Mouse (Mus musculus) liver, postnatal 0 days (tissue): ENCODE results near the gene Prr15l. TPM values are rescaled to one million over a fixed set of nuclear protein-coding genes. Genes with fewer than 3 reads are reported as not detected.

Source experiments
- ATAC-seq: fragments of 200-750 bp; cut with Nextera tagmentation; 2 replicates; pipeline ENCODE4 v1.8.0; 2017; ENCODE audit warnings: mild to moderate bottlenecking, moderate library complexity
- DNase-seq: peaks from one replicate; pipeline ENCODE4 v3.0.0-alpha.2; 2016
- H3K27ac ChIP-seq: fragments of 300-500 bp; sonication (generic); 2 replicates; pipeline ENCODE4 v1.5.1; 2014; ENCODE audit warnings: antibody characterized with exemption, moderate library complexity, mild to moderate bottlenecking, low read depth
- H3K27me3 ChIP-seq: fragments of 300-500 bp; sonication (generic); 2 replicates; pipeline ENCODE4 v1.6.1; 2014; ENCODE audit warnings: low read length, control low read depth, mixed read lengths; ENCODE audit not compliant: insufficient read depth
- H3K36me3 ChIP-seq: fragments of 300-500 bp; sonication (generic); replicated peaks from 2 replicates; pipeline ENCODE4 v1.6.1; 2014; ENCODE audit warnings: mild to moderate bottlenecking, control low read depth, low read length, moderate library complexity, mixed read lengths; ENCODE audit not compliant: insufficient read depth
- H3K4me1 ChIP-seq: fragments of 300-500 bp; sonication (generic); 2 replicates; pipeline ENCODE4 v1.6.1; 2014; ENCODE audit warnings: antibody characterized with exemption, mild to moderate bottlenecking, control low read depth; ENCODE audit not compliant: insufficient read depth
- H3K4me2 ChIP-seq: fragments of 300-500 bp; sonication (generic); 2 replicates; pipeline ENCODE4 v1.6.1; 2014; ENCODE audit warnings: low read depth, mild to moderate bottlenecking, low read length, moderate library complexity, mixed read lengths
- H3K4me3 ChIP-seq: fragments of 300-500 bp; sonication (generic); 2 replicates; pipeline ENCODE4 v1.5.1; 2014; ENCODE audit warnings: low read depth, low read length
- H3K9ac ChIP-seq: fragments of 300-500 bp; sonication (generic); replicated peaks from 2 replicates; pipeline ENCODE4 v1.6.1; 2014; ENCODE audit warnings: mild to moderate bottlenecking, moderate library complexity
- H3K9me3 ChIP-seq: fragments of 300-500 bp; sonication (generic); 2 replicates; pipeline ENCODE4 v1.6.1; 2016; ENCODE audit warnings: mild to moderate bottlenecking, control low read depth, low read length, mixed read lengths
- CTCF ChIP-seq: sonication (generic); IDR thresholded peaks from 2 replicates; pipeline ENCODE4 v1.5.1; 2016; ENCODE audit warnings: antibody characterized with exemption, low read depth
- EP300 ChIP-seq: IDR thresholded peaks from 2 replicates; pipeline ENCODE4 v1.6.1; 2016; ENCODE audit warnings: antibody characterized with exemption, low read depth, mild to moderate bottlenecking
- WGBS: fragments of 180-500 bp; shearing (Covaris S2); extraction: QIAGEN DNeasy Blood & Tissue Kit; methylation state at CpG from one replicate; pipeline ENCODE4 v1.1.7; 2014; ENCODE audit not compliant: insufficient replicate concordance; 5-methylcytosine and 5-hydroxymethylcytosine counted together
- polyA plus RNA-seq: library from polyadenylated mRNA; unstranded; fragments of >200 nt; fragmentation: Nextera tagmentation; extraction: Ambion mirVana; gene quantifications from 2 replicates; pipeline ENCODE4 v1.2.1, GENCODE M21; 2015

Prr15l gene
- polyA plus RNA-seq, 1 experiment from 2014 or later = 10.1 TPM

DNA sequence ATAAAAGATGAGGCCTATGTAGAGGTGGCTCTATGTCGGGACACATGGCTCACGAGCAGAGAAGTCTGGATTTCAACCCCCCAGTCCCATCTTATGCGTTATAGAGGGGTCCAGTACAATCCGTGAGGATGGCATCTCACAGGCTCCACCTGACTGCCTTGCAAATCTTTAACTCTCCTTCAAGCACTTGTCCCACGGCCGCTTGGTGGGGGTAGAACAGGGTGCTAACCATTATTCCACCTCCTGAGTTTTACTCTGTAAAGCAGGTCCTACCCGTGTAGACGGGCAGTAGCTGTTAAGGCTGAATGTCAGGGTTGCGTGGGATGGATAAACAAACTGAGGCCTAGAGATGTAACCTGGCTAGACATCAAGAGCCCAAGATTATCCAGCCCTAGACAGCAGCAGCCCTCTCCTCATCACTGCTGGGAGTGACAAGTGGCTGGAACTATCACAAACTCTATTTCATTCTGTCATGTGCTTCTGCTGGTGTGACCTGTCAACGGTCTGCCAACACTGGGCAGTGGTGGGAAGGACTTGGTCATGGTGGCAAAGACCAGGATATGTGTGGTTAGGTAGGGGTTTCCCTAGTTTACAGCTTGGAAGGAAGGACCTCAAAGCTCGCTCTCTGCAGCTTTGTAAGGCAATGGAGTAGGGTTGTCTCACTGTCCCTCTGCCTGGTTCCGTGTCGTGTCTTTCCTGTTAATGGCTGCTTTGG is 5.8 kb downstream of the Prr15l start:
- no peak for ATAC-seq
- Histone ChIP-seq H3K4me1 (peaks cover 42% of the 10 kb centered on the region), H3K9me3 (no peaks in the 10 kb centered on the region), H3K36me3 (peaks cover 8% of the 10 kb centered on the region), H3K9ac (no peak overlapping the region), H3K27me3 (no peaks in the 10 kb centered on the region), H3K4me2 (no peak overlapping the region), H3K27ac (peak overlapping the region; percentile 90), H3K4me3 (no peak overlapping the region)
- TF ChIP-seq EP300 = no peak
- no peak for TF ChIP-seq CTCF
- DNase-seq = no peak
- 81% methylated on average over 13 of the region's 13 CpGs for WGBS

- ATAC-seq (peak; percentile 84), DNase-seq (peak; percentile 86)
- H3K4me3 ChIP-seq = no peak overlapping the region
- WGBS = 23% methylated on average over 12 of the region's 12 CpGs
- TF ChIP-seq EP300 (no peak), CTCF (no peak)
- H3K9ac ChIP-seq = peak overlapping the region; percentile 46
- peak overlapping the region; percentile 90 for H3K27ac ChIP-seq
- peak overlapping the region; percentile 54 for H3K4me2 ChIP-seq
- no peaks in the 10 kb centered on the region for H3K27me3 ChIP-seq
- peaks cover 49% of the 10 kb centered on the region for H3K4me1 ChIP-seq
- peaks cover 20% of the 10 kb centered on the region for H3K36me3 ChIP-seq
- no peaks in the 10 kb centered on the region for H3K9me3 ChIP-seq
Observed at GRCm38 (mm10) chr11:96934921-96935356, 7.0 kb downstream of the Prr15l start.

- Histone ChIP-seq H3K9me3 (no peaks in the 10 kb centered on the region), H3K27me3 (no peaks in the 10 kb centered on the region), H3K9ac (no peak overlapping the region), H3K4me1 (peaks cover 51% of the 10 kb centered on the region), H3K36me3 (peaks cover 31% of the 10 kb centered on the region), H3K4me3 (no peak overlapping the region), H3K4me2 (no peak overlapping the region), H3K27ac (peak overlapping the region; percentile 90)
- DNase-seq (no peak), ATAC-seq (no peak)
- WGBS = 85% methylated on average over 9 of the region's 9 CpGs
- TF ChIP-seq CTCF (no peak), EP300 (no peak)
Observed at GRCm38 (mm10) chr11:96935872-96936650, 8.2 kb downstream of the Prr15l start.

DNA sequence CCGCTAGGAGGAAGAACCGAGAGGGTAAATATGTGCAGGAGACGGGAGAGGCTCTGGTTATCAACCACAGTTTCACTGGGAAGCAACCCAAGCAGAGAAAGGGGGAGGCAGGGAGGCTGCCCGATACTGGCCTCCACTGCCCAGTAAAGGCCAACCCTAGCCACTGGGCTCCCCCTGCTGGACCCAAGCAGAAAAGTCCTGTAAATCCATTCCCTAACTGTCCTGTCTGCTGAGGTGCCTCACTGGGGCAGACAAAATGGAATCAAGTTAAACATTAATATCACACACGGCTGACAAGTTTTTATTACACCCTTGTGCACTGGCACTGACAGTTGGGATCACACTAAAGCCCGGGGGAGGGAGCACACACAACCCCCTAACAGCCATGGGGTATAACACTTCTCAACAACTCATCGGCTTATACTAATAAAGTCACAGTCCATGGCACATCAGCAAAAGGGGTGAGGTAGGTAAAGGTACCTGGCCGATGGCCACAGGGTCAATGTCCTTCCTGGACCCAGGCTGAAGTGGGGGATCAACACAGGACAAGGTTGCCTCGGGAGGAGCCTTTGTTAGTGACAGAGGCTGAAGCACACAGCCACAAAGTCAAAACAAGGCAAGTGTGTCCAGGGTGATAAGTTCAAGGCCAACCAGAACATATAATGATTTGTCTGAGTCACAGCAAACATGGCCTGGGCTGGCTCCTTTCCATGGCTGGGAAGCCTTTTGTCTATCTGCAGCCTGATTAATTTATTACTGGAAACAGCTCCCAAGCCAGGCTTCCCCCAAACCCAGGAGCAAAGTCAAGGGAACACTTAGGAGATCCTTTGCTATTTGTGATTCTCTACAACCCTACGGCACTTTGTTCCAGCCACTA is 9.9 kb downstream of the Prr15l start:
- peak; percentile 75 for ATAC-seq
- peaks cover 42% of the 10 kb centered on the region for H3K36me3 ChIP-seq
- H3K4me3 ChIP-seq = no peak overlapping the region
- H3K27me3 ChIP-seq = no peaks in the 10 kb centered on the region
- peak overlapping the region; percentile 90 for H3K27ac ChIP-seq
- DNase-seq = peak; percentile 84
- peaks cover 47% of the 10 kb centered on the region for H3K4me1 ChIP-seq
- peak; percentile 19; the same call in 1 of the 2 replicates for TF ChIP-seq EP300
- peak; percentile 92 for TF ChIP-seq CTCF
- peak overlapping the region; percentile 47 for H3K9ac ChIP-seq
- H3K9me3 ChIP-seq = no peaks in the 10 kb centered on the region
- 41% methylated on average over 10 of the region's 10 CpGs for WGBS
- peak overlapping the region; percentile 31 for H3K4me2 ChIP-seq

DNA sequence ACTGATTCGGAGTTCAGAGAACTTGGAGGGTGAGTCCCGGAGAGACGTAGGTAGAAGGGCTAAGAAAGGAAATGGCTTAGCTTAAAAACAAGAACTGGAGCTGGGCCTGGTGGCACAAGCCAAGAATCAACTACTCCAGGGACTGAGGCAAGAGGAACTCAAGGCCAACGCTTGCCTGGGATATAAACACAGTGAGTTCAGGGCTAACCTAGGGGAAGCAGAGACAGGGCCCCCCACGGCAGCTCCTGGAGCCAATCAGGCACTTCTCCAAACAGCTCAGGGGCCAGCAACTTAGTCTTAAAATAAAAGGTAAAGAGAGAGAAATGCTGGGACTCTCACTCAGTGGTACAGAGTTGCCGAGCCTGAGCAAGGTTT is 10.5 kb downstream of the Prr15l start:
- ATAC-seq = no peak
- H3K4me1 ChIP-seq = peaks cover 54% of the 10 kb centered on the region
- DNase-seq = no peak

More for the DNA sequence above, 10.5 kb downstream of the Prr15l start:
- H3K9ac ChIP-seq = peak overlapping the region; percentile 47
- H3K4me3 ChIP-seq = no peak overlapping the region
- peak overlapping the region; percentile 90 for H3K27ac ChIP-seq
- H3K4me2 ChIP-seq = peak overlapping the region; percentile 31
- H3K9me3 ChIP-seq = no peaks in the 10 kb centered on the region
- peaks cover 42% of the 10 kb centered on the region for H3K36me3 ChIP-seq
- WGBS = 71% methylated on average over 6 of the region's 6 CpGs
- no peaks in the 10 kb centered on the region for H3K27me3 ChIP-seq
- no peak for TF ChIP-seq EP300
- TF ChIP-seq CTCF = no peak
